Mouse (Mus musculus) monocyte, adult 59 days (primary cell): ENCODE measurements around the gene Olfr1373. TPM values are rescaled to one million over a fixed set of nuclear protein-coding genes. Genes with fewer than 3 reads are reported as not detected.

ENCODE experiments used
- total RNA-seq, 2 experiments: library from RNA; stranded (reverse); gene quantifications; one replicate each; pipeline ENCODE4 v1.2.4; 2023

The Olfr1373 gene
- total RNA-seq = not detected

GRCm38 (mm10) chr11:52145428-52145827 is at the start of gene Olfr1373:
Gene Olfr1373, minus strand, starts transcription at chr11:52145528.

GRCm38 (mm10) chr11:52098398-52098946 is 46.9 kb downstream of the Olfr1373 start, which contains the start of gene Ppp2ca:
Gene Ppp2ca, plus strand, starts transcription at chr11:52098681.

Other genes with a start within 250 kb of the Olfr1373 start
- gene Cdkn2aipnl, start 177.9 kb downstream of the Olfr1373 start, total RNA-seq = 10 to 100 TPM; 21.9 to 23.0 TPM
- 100 to 1,000 TPM; 137 to 152 TPM for gene Ube2b, start 144.8 kb downstream of the Olfr1373 start, total RNA-seq
- 1 to 10 TPM; 1.5 to 1.9 TPM for gene Cdkl3, start 141.3 kb downstream of the Olfr1373 start, total RNA-seq
- 100 to 1,000 TPM; 172 to 185 TPM for gene Ppp2ca, start 46.8 kb downstream of the Olfr1373 start, total RNA-seq
- not detected for gene Olfr1371, start 68.5 kb upstream of the Olfr1373 start, total RNA-seq
- gene Skp1a, start 86.5 kb upstream of the Olfr1373 start, total RNA-seq = 10 to 100 TPM; 82.9 to 83.9 TPM
- gene Tcf7, start 137.5 kb upstream of the Olfr1373 start, total RNA-seq = 1 to 10 TPM; 3.4 to 5.6 TPM
- 10 to 100 TPM; 64.7 to 67.4 TPM for gene Vdac1, start 215.3 kb upstream of the Olfr1373 start, total RNA-seq